Mouse (Mus musculus) intestine, embryonic 15.5 days (tissue): Measurements from ENCODE around the gene Fam83g. TPM values are rescaled to one million over a fixed set of nuclear protein-coding genes. Genes with fewer than 3 reads are reported as not detected.

ENCODE experiments used
- ATAC-seq: fragments of 200-750 bp; cut with Nextera tagmentation; 2 replicates; pipeline ENCODE4 v1.8.0; 2017; ENCODE audit warnings: moderate TSS enrichment, moderate library complexity
- H3K27ac ChIP-seq: fragments of 300-500 bp; sonication (generic); 2 replicates; pipeline ENCODE4 v1.5.1; 2015; ENCODE audit warnings: mild to moderate bottlenecking, inconsistent platforms
- H3K27me3 ChIP-seq: fragments of 300-500 bp; sonication (generic); replicated peaks from 2 replicates; pipeline ENCODE4 v1.6.1; 2015; ENCODE audit warnings: inconsistent platforms
- H3K36me3 ChIP-seq: fragments of 300-500 bp; sonication (generic); 2 replicates; pipeline ENCODE4 v1.6.1; 2015; ENCODE audit warnings: inconsistent platforms
- H3K4me1 ChIP-seq: fragments of 300-500 bp; sonication (generic); replicated peaks from 2 replicates; pipeline ENCODE4 v1.6.1; 2015; ENCODE audit warnings: inconsistent platforms
- H3K4me2 ChIP-seq: fragments of 300-500 bp; sonication (generic); replicated peaks from 2 replicates; pipeline ENCODE4 v1.6.1; 2015; ENCODE audit warnings: mild to moderate bottlenecking, inconsistent platforms
- H3K4me3 ChIP-seq: fragments of 300-500 bp; sonication (generic); replicated peaks from 2 replicates; pipeline ENCODE4 v1.5.1; 2015; ENCODE audit warnings: inconsistent platforms
- H3K9ac ChIP-seq: fragments of 300-500 bp; sonication (generic); 2 replicates; pipeline ENCODE4 v1.6.1; 2015; ENCODE audit warnings: inconsistent platforms
- H3K9me3 ChIP-seq: fragments of 300-500 bp; sonication (generic); 2 replicates; pipeline ENCODE4 v1.6.1; 2016; ENCODE audit warnings: inconsistent platforms
- WGBS: fragments of 180-500 bp; shearing (Covaris S2); methylation state at CpG from one replicate; pipeline ENCODE4 v1.1.7; 2015; 5-methylcytosine and 5-hydroxymethylcytosine counted together
- polyA plus RNA-seq: library from polyadenylated mRNA; unstranded; fragments of >200 nt; fragmentation: Nextera tagmentation; extraction: Ambion mirVana; gene quantifications from 2 replicates; pipeline ENCODE4 v1.2.1, GENCODE M21; 2015

The Fam83g gene
- polyA plus RNA-seq, 1 experiment from 2014 or later = 7.4 TPM

- Histone ChIP-seq H3K36me3 (peaks cover 19% of the 10 kb centered on the region; the same call in 1 of the 2 replicates), H3K4me1 (no peaks in the 10 kb centered on the region)
- 71% methylated on average over 3 of the region's 3 CpGs for WGBS
Measured at GRCm38 (mm10) chr11:61744460-61744859, 60.6 kb downstream of the Fam83g start.

DNA sequence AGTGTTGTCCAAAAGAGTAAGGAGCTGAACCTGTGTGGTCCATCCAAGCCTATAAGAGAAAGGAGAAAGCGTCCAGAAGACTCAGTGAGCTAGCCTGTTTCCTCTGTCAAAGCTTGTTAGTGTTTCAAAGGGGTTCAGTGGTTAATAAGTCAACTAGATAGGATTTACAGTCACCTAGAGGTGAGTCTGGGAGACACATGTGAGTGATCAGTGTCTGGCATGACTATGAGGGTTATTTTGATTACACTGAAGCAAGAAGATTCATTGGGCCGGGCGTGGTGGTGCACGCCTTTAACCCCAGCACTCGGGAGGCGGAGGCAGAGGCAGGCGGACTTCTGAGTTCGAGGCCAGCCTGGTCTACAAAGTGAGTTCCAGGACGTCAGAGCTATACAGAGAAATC, 61.9 kb downstream of the Fam83g start:
- Histone ChIP-seq H3K4me3 (no peak overlapping the region), H3K9me3 (no peaks in the 10 kb centered on the region), H3K9ac (no peak overlapping the region), H3K4me1 (no peaks in the 10 kb centered on the region), H3K27me3 (no peaks in the 10 kb centered on the region), H3K27ac (no peak overlapping the region), H3K36me3 (peaks cover 14% of the 10 kb centered on the region), H3K4me2 (no peak overlapping the region)
- ATAC-seq = no peak
- 93% methylated on average over 9 of the region's 9 CpGs for WGBS

More at GRCm38 (mm10) chr11:61744460-61744859, 60.6 kb downstream of the Fam83g start:
- H3K9ac ChIP-seq = no peak overlapping the region
- H3K9me3 ChIP-seq = no peaks in the 10 kb centered on the region
- no peak for ATAC-seq
- H3K4me3 ChIP-seq = no peak overlapping the region
- no peak overlapping the region for H3K27ac ChIP-seq
- H3K27me3 ChIP-seq = no peaks in the 10 kb centered on the region
- H3K4me2 ChIP-seq = no peak overlapping the region

DNA sequence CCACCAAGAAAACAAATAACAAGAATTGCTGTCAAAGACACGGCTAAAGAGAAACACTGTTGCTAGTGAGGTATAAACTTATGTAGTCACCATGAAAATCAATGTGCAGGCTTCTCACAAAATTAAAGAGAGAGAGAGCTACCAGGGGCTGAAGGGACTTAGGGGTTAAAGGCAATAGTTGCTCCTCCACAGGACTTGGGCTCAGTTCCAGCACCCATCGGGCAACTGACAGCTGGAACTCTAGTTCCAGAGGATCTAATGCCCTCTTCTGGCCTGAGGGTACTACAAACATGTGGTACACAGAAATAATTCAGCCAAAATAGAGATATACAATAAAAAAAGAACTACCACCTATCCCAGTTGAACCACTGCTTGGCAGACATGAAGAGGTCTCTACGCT, 63.3 kb downstream of the Fam83g start:
- Histone ChIP-seq H3K4me2 (no peak overlapping the region), H3K4me1 (no peaks in the 10 kb centered on the region), H3K9ac (no peak overlapping the region), H3K27ac (no peak overlapping the region), H3K27me3 (no peaks in the 10 kb centered on the region), H3K4me3 (no peak overlapping the region), H3K9me3 (no peaks in the 10 kb centered on the region), H3K36me3 (peaks cover 15% of the 10 kb centered on the region)
- ATAC-seq = no peak
- 62% methylated on average over 3 of the region's 3 CpGs for WGBS

GRCm38 (mm10) chr11:61751612-61752011, 67.7 kb downstream of the Fam83g start:
- Histone ChIP-seq H3K4me2 (no peak overlapping the region), H3K27me3 (no peaks in the 10 kb centered on the region), H3K4me3 (no peak overlapping the region), H3K4me1 (no peaks in the 10 kb centered on the region), H3K9me3 (no peaks in the 10 kb centered on the region), H3K27ac (no peak overlapping the region), H3K9ac (no peak overlapping the region), H3K36me3 (peaks cover 21% of the 10 kb centered on the region)
- no peak for ATAC-seq
- WGBS = 83% methylated on average over 5 of the region's 5 CpGs

DNA sequence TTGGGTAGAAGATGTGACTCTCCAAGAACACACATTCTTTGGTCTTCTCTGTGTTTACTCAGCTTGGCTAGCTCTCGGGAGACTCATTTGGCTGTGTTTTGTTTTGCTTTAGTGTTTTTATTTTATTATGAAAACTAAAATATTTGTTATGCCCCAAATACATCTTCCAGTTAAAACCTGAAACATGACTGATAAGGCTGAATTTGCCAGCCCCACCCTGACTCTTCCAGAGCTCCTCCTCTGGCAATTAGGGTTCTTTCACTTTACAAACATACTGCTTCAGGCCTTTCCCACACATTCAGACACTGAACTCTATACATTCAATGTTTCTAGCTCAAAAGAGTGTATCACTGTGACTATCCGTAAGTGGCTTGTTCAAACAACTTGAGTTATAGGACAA, 73.3 kb downstream of the Fam83g start:
- no peak overlapping the region for H3K27ac ChIP-seq
- H3K36me3 ChIP-seq = peaks cover 10% of the 10 kb centered on the region; the same call in 1 of the 2 replicates
- H3K27me3 ChIP-seq = no peaks in the 10 kb centered on the region
- no peak for ATAC-seq
- no peak overlapping the region for H3K4me3 ChIP-seq
- no peak overlapping the region for H3K9ac ChIP-seq
- H3K4me1 ChIP-seq = peaks cover 4% of the 10 kb centered on the region; the same call in 1 of the 2 replicates
- 76% methylated on average over 2 of the region's 2 CpGs for WGBS
- no peak overlapping the region for H3K4me2 ChIP-seq
- H3K9me3 ChIP-seq = no peaks in the 10 kb centered on the region

Other genes with a start within 250 kb of the Fam83g start
- 1.6 and 1.7 TPM in 2 replicates for gene Rnf112, start 230.0 kb upstream of the Fam83g start, polyA plus RNA-seq
- 210 and 213 TPM in 2 replicates for gene Mfap4, start 198.7 kb upstream of the Fam83g start, polyA plus RNA-seq
- 36.3 and 38.8 TPM in 2 replicates for gene Mapk7, start 189.7 kb upstream of the Fam83g start, polyA plus RNA-seq
- 20.9 and 24.3 TPM in 2 replicates for gene B9d1, start 178.9 kb upstream of the Fam83g start, polyA plus RNA-seq
- gene Epn2, start 104.4 kb upstream of the Fam83g start, polyA plus RNA-seq = 13.1 and 19.4 TPM in 2 replicates
- gene Grap, start 30.8 kb upstream of the Fam83g start, polyA plus RNA-seq = 7.1 and 7.6 TPM in 2 replicates
- gene Slc5a10, start 36.7 kb downstream of the Fam83g start, polyA plus RNA-seq = 0.13 TPM in 1 of 2 replicates, not detected in the other
- gene Prpsap2, start 78.0 kb downstream of the Fam83g start, polyA plus RNA-seq = 27.1 and 27.5 TPM in 2 replicates
- 9.6 and 9.7 TPM in 2 replicates for gene Ulk2, start 171.0 kb downstream of the Fam83g start, polyA plus RNA-seq
- gene Akap10, start 246.2 kb downstream of the Fam83g start, polyA plus RNA-seq = 14.3 and 16.3 TPM in 2 replicates